Mouse (Mus musculus) bone marrow, adult 2 months (tissue): ENCODE measurements around the gene Dnah17. TPM values are rescaled to one million over a fixed set of nuclear protein-coding genes. Genes with fewer than 3 reads are reported as not detected.

Source experiments
- H3K27ac ChIP-seq: fragments of 200-500 bp; 2 replicates; pipeline ENCODE4 v1.5.1; 2012; ENCODE audit warnings: low read depth, mild to moderate bottlenecking, control low read depth, inconsistent platforms, low read length; ENCODE audit not compliant: control insufficient read depth, poor library complexity, insufficient read depth
- H3K4me1 ChIP-seq: fragments of 200-500 bp; 2 replicates; pipeline ENCODE4 v1.6.1; 2011; ENCODE audit warnings: low read length; ENCODE audit not compliant: control insufficient read depth, insufficient read depth
- H3K4me3 ChIP-seq: fragments of 200-500 bp; replicated peaks from 2 replicates; pipeline ENCODE3; 2011; ENCODE audit warnings: mild to moderate bottlenecking, low read depth, low read length, control low read depth; ENCODE audit not compliant: control insufficient read depth
- CTCF ChIP-seq: fragments of 200-500 bp; IDR thresholded peaks from 2 replicates; pipeline ENCODE4 v1.5.1; 2011; ENCODE audit warnings: low read length, control low read depth; ENCODE audit not compliant: control insufficient read depth, insufficient read depth
- POLR2A ChIP-seq: fragments of 200-500 bp; IDR thresholded peaks from 2 replicates; pipeline ENCODE4 v1.6.1; 2011; ENCODE audit warnings: low read depth, mild to moderate bottlenecking, control low read depth, low read length, borderline replicate concordance; ENCODE audit not compliant: control insufficient read depth
- WGBS: fragments of 180-500 bp; shearing (Covaris S2); methylation state at CpG from one replicate; pipeline ENCODE4 v1.1.7; 2018; 5-methylcytosine and 5-hydroxymethylcytosine counted together
- polyA plus RNA-seq: library from polyadenylated mRNA; stranded (reverse); fragments of >200 nt; gene quantifications from 2 replicates; pipeline ENCODE4 v1.2.4, GENCODE M21; 2011; ENCODE audit warnings: low replicate concordance; ENCODE audit not compliant: missing spikeins, insufficient read depth, insufficient read length

Gene Dnah17
- polyA plus RNA-seq, 1 experiment, result 1.6 TPM

- H3K4me1 ChIP-seq, result peaks cover 13% of the 10 kb centered on the region
- WGBS, result 41% methylated on average over 8 of the region's 8 CpGs
- no peak overlapping the region for H3K4me3 ChIP-seq
- TF ChIP-seq CTCF, result no peak
- TF ChIP-seq POLR2A, result no peak
- peak overlapping the region; percentile 67 for H3K27ac ChIP-seq
Measured at GRCm38 (mm10) chr11:118015381-118016145, 114.9 kb downstream of the Dnah17 start.

GRCm38 (mm10) chr11:118014391-118014995, 115.9 kb downstream of the Dnah17 start:
- H3K4me3 ChIP-seq, result peak overlapping the region; percentile 10
- peak overlapping the region; percentile 67 for H3K27ac ChIP-seq
- 0 out of 2 replicates have a peak, but pooled peaks have one; percentile 18 for TF ChIP-seq POLR2A
- TF ChIP-seq CTCF, result no peak
- peaks cover 13% of the 10 kb centered on the region for H3K4me1 ChIP-seq
- 46% methylated on average over 12 of the region's 12 CpGs for WGBS

- peaks cover 13% of the 10 kb centered on the region for H3K4me1 ChIP-seq
- H3K27ac ChIP-seq, result no peak overlapping the region; the same call in 1 of the 2 replicates
- 66% methylated on average over 2 of the region's 2 CpGs for WGBS
Measured at GRCm38 (mm10) chr11:118013339-118013738, 117.1 kb downstream of the Dnah17 start.

GRCm38 (mm10) chr11:118012595-118012994, 117.8 kb downstream of the Dnah17 start:
- WGBS, result 100% methylated on average over 1 of the region's 1 CpGs
- peaks cover 13% of the 10 kb centered on the region for H3K4me1 ChIP-seq
- TF ChIP-seq CTCF (no peak), POLR2A (no peak)
- no peak overlapping the region for H3K27ac ChIP-seq
- no peak overlapping the region for H3K4me3 ChIP-seq

More at GRCm38 (mm10) chr11:118013339-118013738, 117.1 kb downstream of the Dnah17 start:
- H3K4me3 ChIP-seq, result no peak overlapping the region
- TF ChIP-seq POLR2A (no peak), CTCF (no peak)

- no peak overlapping the region for H3K27ac ChIP-seq
- no peak for TF ChIP-seq POLR2A
- TF ChIP-seq CTCF, result no peak
- H3K4me1 ChIP-seq, result peaks cover 9% of the 10 kb centered on the region
- WGBS, result 80% methylated on average over 4 of the region's 4 CpGs
- no peak overlapping the region for H3K4me3 ChIP-seq
Measured at GRCm38 (mm10) chr11:118009865-118010571, 120.4 kb downstream of the Dnah17 start.

GRCm38 (mm10) chr11:118008843-118009242, 121.6 kb downstream of the Dnah17 start:
- Histone ChIP-seq H3K27ac (no peak overlapping the region), H3K4me1 (peaks cover under 1% of the 10 kb centered on the region; the same call in 1 of the 2 replicates), H3K4me3 (no peak overlapping the region)
- 93% methylated on average over 8 of the region's 8 CpGs for WGBS
- TF ChIP-seq CTCF (no peak), POLR2A (no peak)

- TF ChIP-seq CTCF (no peak), POLR2A (no peak)
- Histone ChIP-seq H3K27ac (no peak overlapping the region), H3K4me1 (no peaks in the 10 kb centered on the region), H3K4me3 (no peak overlapping the region)
- WGBS, result 76% methylated on average over 5 of the region's 5 CpGs
Measured at GRCm38 (mm10) chr11:118008144-118008805, 122.2 kb downstream of the Dnah17 start.

- 74% methylated on average over 8 of the region's 8 CpGs for WGBS
- TF ChIP-seq POLR2A (no peak), CTCF (no peak)
- Histone ChIP-seq H3K4me1 (no peaks in the 10 kb centered on the region), H3K27ac (no peak overlapping the region), H3K4me3 (no peak overlapping the region)
Measured at GRCm38 (mm10) chr11:118007460-118008143, 122.8 kb downstream of the Dnah17 start.
